Mouse (Mus musculus) intestine, embryonic 15.5 days (tissue): ENCODE results near the gene Mthfsd. TPM values are rescaled to one million over a fixed set of nuclear protein-coding genes. Genes with fewer than 3 reads are reported as not detected.
"Not testable (repeated sequence)": the region's sequence is repeated elsewhere in the genome, so short reads cannot be mapped to it uniquely, and the experiment has no call there.

Experiments used
- ATAC-seq: fragments of 200-750 bp; cut with Nextera tagmentation; 2 replicates; pipeline ENCODE4 v1.8.0; 2017; ENCODE audit warnings: moderate TSS enrichment, moderate library complexity
- H3K27ac ChIP-seq: fragments of 300-500 bp; sonication (generic); 2 replicates; pipeline ENCODE4 v1.5.1; 2015; ENCODE audit warnings: mild to moderate bottlenecking, inconsistent platforms
- H3K27me3 ChIP-seq: fragments of 300-500 bp; sonication (generic); replicated peaks from 2 replicates; pipeline ENCODE4 v1.6.1; 2015; ENCODE audit warnings: inconsistent platforms
- H3K36me3 ChIP-seq: fragments of 300-500 bp; sonication (generic); 2 replicates; pipeline ENCODE4 v1.6.1; 2015; ENCODE audit warnings: inconsistent platforms
- H3K4me1 ChIP-seq: fragments of 300-500 bp; sonication (generic); replicated peaks from 2 replicates; pipeline ENCODE4 v1.6.1; 2015; ENCODE audit warnings: inconsistent platforms
- H3K4me2 ChIP-seq: fragments of 300-500 bp; sonication (generic); replicated peaks from 2 replicates; pipeline ENCODE4 v1.6.1; 2015; ENCODE audit warnings: mild to moderate bottlenecking, inconsistent platforms
- H3K4me3 ChIP-seq: fragments of 300-500 bp; sonication (generic); replicated peaks from 2 replicates; pipeline ENCODE4 v1.5.1; 2015; ENCODE audit warnings: inconsistent platforms
- H3K9ac ChIP-seq: fragments of 300-500 bp; sonication (generic); 2 replicates; pipeline ENCODE4 v1.6.1; 2015; ENCODE audit warnings: inconsistent platforms
- H3K9me3 ChIP-seq: fragments of 300-500 bp; sonication (generic); 2 replicates; pipeline ENCODE4 v1.6.1; 2016; ENCODE audit warnings: inconsistent platforms
- WGBS: fragments of 180-500 bp; shearing (Covaris S2); methylation state at CpG from one replicate; pipeline ENCODE4 v1.1.7; 2015; 5-methylcytosine and 5-hydroxymethylcytosine counted together
- polyA plus RNA-seq: library from polyadenylated mRNA; unstranded; fragments of >200 nt; fragmentation: Nextera tagmentation; extraction: Ambion mirVana; gene quantifications from 2 replicates; pipeline ENCODE4 v1.2.1, GENCODE M21; 2015

Mthfsd gene
- polyA plus RNA-seq = 50.6 and 52.3 TPM in 2 replicates

GRCm38 (mm10) chr8:121107668-121108656 is at the start of gene Mthfsd:
Mthfsd (minus strand) TSS chr8:121108392.
- H3K27ac ChIP-seq = peak within 1 kb of the TSS; percentile 77
- no peaks in the 10 kb centered on the region; the same call in 1 of the 2 replicates for H3K27me3 ChIP-seq
- peak within 1 kb of the TSS; percentile 90 for H3K4me3 ChIP-seq
- peak within 1 kb of the TSS; percentile 87 for H3K9ac ChIP-seq
- H3K4me1 ChIP-seq = peaks cover 15% of the 10 kb centered on the region
- H3K9me3 ChIP-seq = no peaks in the 10 kb centered on the region
- H3K36me3 ChIP-seq = peaks cover 14% of the 10 kb centered on the region
- peak within 1 kb of the TSS; percentile 85 for H3K4me2 ChIP-seq
- under 1% methylated on average over 75 of the region's 75 CpGs for WGBS
- ATAC-seq = peak; percentile 95

GRCm38 (mm10) chr8:121156990-121157491 is 48.8 kb upstream of the Mthfsd start:
- H3K27ac ChIP-seq = no peak overlapping the region
- H3K27me3 ChIP-seq = 0 out of 2 replicates have a peak, but pooled peaks cover 8% of the 10 kb centered on the region
- no peak overlapping the region for H3K4me3 ChIP-seq
- no peaks in the 10 kb centered on the region for H3K36me3 ChIP-seq
- no peak overlapping the region for H3K4me2 ChIP-seq
- no peaks in the 10 kb centered on the region for H3K9me3 ChIP-seq
- 85% methylated on average over 7 of the region's 7 CpGs for WGBS
- H3K4me1 ChIP-seq = no peaks in the 10 kb centered on the region
- no peak for ATAC-seq
- H3K9ac ChIP-seq = no peak overlapping the region

GRCm38 (mm10) chr8:121152394-121152793 is 44.2 kb upstream of the Mthfsd start:
- H3K4me2 ChIP-seq = no peak overlapping the region
- WGBS = 39% methylated on average over 12 of the region's 12 CpGs
- no peak overlapping the region for H3K9ac ChIP-seq
- ATAC-seq = no peak
- H3K9me3 ChIP-seq = no peaks in the 10 kb centered on the region
- peaks cover 6% of the 10 kb centered on the region; the same call in 1 of the 2 replicates for H3K4me1 ChIP-seq
- no peaks in the 10 kb centered on the region for H3K36me3 ChIP-seq
- H3K27me3 ChIP-seq = 0 out of 2 replicates have a peak, but pooled peaks cover 4% of the 10 kb centered on the region
- H3K27ac ChIP-seq = no peak overlapping the region
- no peak overlapping the region for H3K4me3 ChIP-seq

GRCm38 (mm10) chr8:121148573-121149083 is 40.4 kb upstream of the Mthfsd start:
- 6% methylated on average over 8 of the region's 8 CpGs for WGBS
- 0 out of 2 replicates have a peak, but pooled peaks have one; percentile 53 for ATAC-seq

GRCm38 (mm10) chr8:121145457-121146134 is 37.4 kb upstream of the Mthfsd start:
- H3K9me3 ChIP-seq, H3K4me2 ChIP-seq, H3K4me3 ChIP-seq, H3K4me1 ChIP-seq, H3K9ac ChIP-seq, ATAC-seq, H3K36me3 ChIP-seq, H3K27me3 ChIP-seq, H3K27ac ChIP-seq: not testable (repeated sequence)
- 61% methylated on average over 4 of the region's 6 CpGs for WGBS

More at GRCm38 (mm10) chr8:121148573-121149083, 40.4 kb upstream of the Mthfsd start:
- no peak overlapping the region for H3K4me3 ChIP-seq
- H3K27ac ChIP-seq = no peak overlapping the region
- H3K36me3 ChIP-seq = no peaks in the 10 kb centered on the region
- H3K4me2 ChIP-seq = no peak overlapping the region
- no peaks in the 10 kb centered on the region for H3K9me3 ChIP-seq
- no peak overlapping the region for H3K9ac ChIP-seq
- peaks cover 6% of the 10 kb centered on the region; the same call in 1 of the 2 replicates for H3K4me1 ChIP-seq
- H3K27me3 ChIP-seq = no peaks in the 10 kb centered on the region

GRCm38 (mm10) chr8:121136856-121137255 is 28.7 kb upstream of the Mthfsd start:
- Histone ChIP-seq H3K27me3 (peaks cover 3% of the 10 kb centered on the region; the same call in 1 of the 2 replicates), H3K27ac (no peak overlapping the region), H3K9me3 (no peaks in the 10 kb centered on the region), H3K4me1 (no peaks in the 10 kb centered on the region), H3K4me2 (no peak overlapping the region), H3K4me3 (no peak overlapping the region), H3K9ac (no peak overlapping the region), H3K36me3 (no peaks in the 10 kb centered on the region)
- no peak for ATAC-seq
- WGBS = 93% methylated on average over 6 of the region's 6 CpGs

- no peak overlapping the region for H3K4me3 ChIP-seq
- no peak overlapping the region for H3K4me2 ChIP-seq
- no peak for ATAC-seq
- H3K9me3 ChIP-seq = no peaks in the 10 kb centered on the region
- H3K4me1 ChIP-seq = no peaks in the 10 kb centered on the region
- no peak overlapping the region for H3K9ac ChIP-seq
- H3K27ac ChIP-seq = no peak overlapping the region
- WGBS = 89% methylated on average over 11 of the region's 11 CpGs
- peaks cover 18% of the 10 kb centered on the region for H3K27me3 ChIP-seq
- H3K36me3 ChIP-seq = no peaks in the 10 kb centered on the region
Observed at GRCm38 (mm10) chr8:121134512-121134911, 26.3 kb upstream of the Mthfsd start.

GRCm38 (mm10) chr8:121134102-121134501 is 25.9 kb upstream of the Mthfsd start:
- ATAC-seq = no peak
- Histone ChIP-seq H3K4me2 (no peak overlapping the region), H3K9me3 (no peaks in the 10 kb centered on the region), H3K36me3 (no peaks in the 10 kb centered on the region), H3K27ac (no peak overlapping the region), H3K27me3 (peaks cover 22% of the 10 kb centered on the region), H3K4me1 (no peaks in the 10 kb centered on the region), H3K9ac (no peak overlapping the region), H3K4me3 (no peak overlapping the region)
- whole genome bisulfite sequencing = 91% methylated on average over 10 of the region's 10 CpGs

- H3K9ac ChIP-seq = no peak overlapping the region
- H3K9me3 ChIP-seq = no peaks in the 10 kb centered on the region
- no peak overlapping the region for H3K4me2 ChIP-seq
- H3K4me3 ChIP-seq = no peak overlapping the region
- H3K4me1 ChIP-seq = peaks cover 9% of the 10 kb centered on the region
- no peak overlapping the region for H3K27ac ChIP-seq
- H3K36me3 ChIP-seq = no peaks in the 10 kb centered on the region
- 80% methylated on average over 5 of the region's 5 CpGs for WGBS
- peaks cover 32% of the 10 kb centered on the region for H3K27me3 ChIP-seq
- ATAC-seq = no peak
Observed at GRCm38 (mm10) chr8:121132961-121133513, 24.8 kb upstream of the Mthfsd start.

- 38% methylated on average over 5 of the region's 5 CpGs for WGBS
- peaks cover 56% of the 10 kb centered on the region for H3K27me3 ChIP-seq
- H3K4me2 ChIP-seq = peak overlapping the region; percentile 62
- H3K36me3 ChIP-seq = no peaks in the 10 kb centered on the region
- H3K9ac ChIP-seq = no peak overlapping the region
- no peak overlapping the region for H3K27ac ChIP-seq
- H3K4me3 ChIP-seq = peak overlapping the region; percentile 14
- ATAC-seq = no peak
- no peaks in the 10 kb centered on the region for H3K9me3 ChIP-seq
- peaks cover 18% of the 10 kb centered on the region for H3K4me1 ChIP-seq
Observed at GRCm38 (mm10) chr8:121130522-121130921, 22.3 kb upstream of the Mthfsd start.

- Histone ChIP-seq H3K9ac (peak overlapping the region; percentile 46; the same call in 1 of the 2 replicates), H3K27ac (peak overlapping the region; percentile 83; the same call in 1 of the 2 replicates), H3K36me3 (no peaks in the 10 kb centered on the region), H3K9me3 (no peaks in the 10 kb centered on the region), H3K27me3 (peaks cover 67% of the 10 kb centered on the region), H3K4me2 (peak overlapping the region; percentile 62), H3K4me1 (peaks cover 27% of the 10 kb centered on the region), H3K4me3 (peak overlapping the region; percentile 43)
- WGBS = 21% methylated on average over 16 of the region's 16 CpGs
- no peak for ATAC-seq
Observed at GRCm38 (mm10) chr8:121129265-121129940, 21.2 kb upstream of the Mthfsd start.
